Mouse (Mus musculus): ENCODE measurements around the gene Synj2.

Synj2 gene

GRCm38 (mm10) chr17:5935680-5936079, 5.4 kb upstream of the Synj2 start:
- DNase-seq = no peak

- no peak for DNase-seq
These were observed 4.8 kb upstream of the Synj2 start for GRCm38 (mm10) chr17:5936276-5936675.

- no peak for DNase-seq
These were observed 3.6 kb upstream of the Synj2 start for GRCm38 (mm10) chr17:5937441-5937840.

GRCm38 (mm10) chr17:5939871-5940270, 1.2 kb upstream of the Synj2 start:
- no peak for DNase-seq

- peak; percentile 62 for DNase-seq
These were observed 288 bp upstream of the Synj2 start for GRCm38 (mm10) chr17:5940792-5941191.

- DNase-seq = no peak
These were observed 1.1 kb downstream of the Synj2 start for GRCm38 (mm10) chr17:5942156-5942555.

GRCm38 (mm10) chr17:5943053-5943452, 2.0 kb downstream of the Synj2 start:
- DNase-seq = no peak

- DNase-seq = no peak
These were observed 6.0 kb downstream of the Synj2 start for GRCm38 (mm10) chr17:5947039-5947438.

GRCm38 (mm10) chr17:5952455-5952854, 11.4 kb downstream of the Synj2 start:
- DNase-seq = no peak

- no peak for DNase-seq
These were observed 15.4 kb downstream of the Synj2 start for GRCm38 (mm10) chr17:5956350-5957000.

- no peak for DNase-seq
These were observed 16.0 kb downstream of the Synj2 start for GRCm38 (mm10) chr17:5957097-5957496.

GRCm38 (mm10) chr17:5958229-5958628, 17.1 kb downstream of the Synj2 start:
- DNase-seq = no peak

GRCm38 (mm10) chr17:5958636-5959035, 17.6 kb downstream of the Synj2 start:
- DNase-seq = no peak

GRCm38 (mm10) chr17:5959096-5959495, 18.0 kb downstream of the Synj2 start:
- DNase-seq = no peak

GRCm38 (mm10) chr17:5959802-5960201, 18.7 kb downstream of the Synj2 start:
- DNase-seq = no peak

GRCm38 (mm10) chr17:5963766-5964165, 22.7 kb downstream of the Synj2 start:
- no peak for DNase-seq

- no peak for DNase-seq
These were observed 24.2 kb downstream of the Synj2 start for GRCm38 (mm10) chr17:5965084-5965781.

GRCm38 (mm10) chr17:5966706-5967105, 25.6 kb downstream of the Synj2 start:
- DNase-seq = no peak

GRCm38 (mm10) chr17:5968562-5968961, 27.5 kb downstream of the Synj2 start:
- DNase-seq = no peak

GRCm38 (mm10) chr17:5969246-5969645, 28.2 kb downstream of the Synj2 start:
- no peak for DNase-seq

- no peak for DNase-seq
These were observed 29.3 kb downstream of the Synj2 start for GRCm38 (mm10) chr17:5970298-5970821.

- DNase-seq = no peak
These were observed 32.5 kb downstream of the Synj2 start for GRCm38 (mm10) chr17:5973536-5973935.

GRCm38 (mm10) chr17:5975099-5975977, 34.3 kb downstream of the Synj2 start:
- DNase-seq = no peak

All from kidney, adult 11 months (tissue).